Mouse (Mus musculus): ENCODE results near the gene Xpnpep2. TPM values are rescaled to one million over a fixed set of nuclear protein-coding genes. Genes with fewer than 3 reads are reported as not detected.

Gene Xpnpep2
- polyA plus RNA-seq, 1 experiment from 2014 or later = 0.10 TPM

Other genes with a start within 250 kb of the Xpnpep2 start
- 5.8 and 8.5 TPM in 2 replicates for gene Smarca1, start 215.8 kb upstream of the Xpnpep2 start, polyA plus RNA-seq (2015; fragmentation: Nextera tagmentation; extraction: Ambion mirVana)
- 3.2 and 4.2 TPM in 2 replicates for gene Ocrl, start 196.3 kb upstream of the Xpnpep2 start, polyA plus RNA-seq (2015; fragmentation: Nextera tagmentation; extraction: Ambion mirVana)
- 0.10 and 0.13 TPM in 2 replicates for gene Apln, start 73.9 kb upstream of the Xpnpep2 start, polyA plus RNA-seq (2015; fragmentation: Nextera tagmentation; extraction: Ambion mirVana)
- gene Sash3, start 37.7 kb downstream of the Xpnpep2 start, polyA plus RNA-seq (2015; fragmentation: Nextera tagmentation; extraction: Ambion mirVana) = 6.6 and 6.7 TPM in 2 replicates
- 2.0 and 2.4 TPM in 2 replicates for gene Zdhhc9, start 100.2 kb downstream of the Xpnpep2 start, polyA plus RNA-seq (2015; fragmentation: Nextera tagmentation; extraction: Ambion mirVana)
- gene Utp14a, start 148.1 kb downstream of the Xpnpep2 start, polyA plus RNA-seq (2015; fragmentation: Nextera tagmentation; extraction: Ambion mirVana) = 16.6 and 21.6 TPM in 2 replicates
- 2.8 TPM in 2 replicates for gene Bcorl1, start 232.6 kb downstream of the Xpnpep2 start, polyA plus RNA-seq (2015; fragmentation: Nextera tagmentation; extraction: Ambion mirVana)